Mouse (Mus musculus) midbrain, embryonic 11.5 days (tissue): Measurements from ENCODE around the gene Tub. TPM values are rescaled to one million over a fixed set of nuclear protein-coding genes. Genes with fewer than 3 reads are reported as not detected.
A peak's percentile ranks its signal among the peaks of the same experiment; 100 is the strongest.

ENCODE experiments used
- ATAC-seq: fragments of 200-750 bp; cut with Nextera tagmentation; 2 replicates; pipeline ENCODE4 v1.8.0; 2017; ENCODE audit warnings: moderate TSS enrichment, moderate library complexity; ENCODE audit not compliant: low FRiP score
- DNase-seq: peaks from one replicate; pipeline ENCODE4 v3.0.0; 2015; ENCODE audit warnings: low spot score; ENCODE audit errors: missing footprints
- H3K27ac ChIP-seq: fragments of 300-500 bp; sonication (generic); 2 replicates; pipeline ENCODE4 v1.5.1; 2014; ENCODE audit warnings: low read depth, low read length
- H3K27me3 ChIP-seq: fragments of 300-500 bp; sonication (generic); 2 replicates; pipeline ENCODE4 v1.6.1; 2014; ENCODE audit warnings: mild to moderate bottlenecking, low read length, moderate library complexity, mixed read lengths; ENCODE audit not compliant: control insufficient read depth, insufficient read depth
- H3K36me3 ChIP-seq: fragments of 300-500 bp; sonication (generic); 2 replicates; pipeline ENCODE4 v1.6.1; 2014; ENCODE audit warnings: mild to moderate bottlenecking, low read length, moderate library complexity, mixed read lengths; ENCODE audit not compliant: control insufficient read depth, insufficient read depth
- H3K4me1 ChIP-seq: fragments of 300-500 bp; sonication (generic); 2 replicates; pipeline ENCODE4 v1.6.1; 2014; ENCODE audit warnings: low read length; ENCODE audit not compliant: control insufficient read depth, insufficient read depth
- H3K4me2 ChIP-seq: fragments of 300-500 bp; sonication (generic); 2 replicates; pipeline ENCODE4 v1.6.1; 2014; ENCODE audit warnings: mild to moderate bottlenecking, moderate library complexity
- H3K4me3 ChIP-seq: fragments of 300-500 bp; sonication (generic); 2 replicates; pipeline ENCODE4 v1.5.1; 2014; ENCODE audit warnings: low read depth, low read length
- H3K9ac ChIP-seq: fragments of 300-500 bp; sonication (generic); 2 replicates; pipeline ENCODE4 v1.6.1; 2014; ENCODE audit warnings: low read length
- H3K9me3 ChIP-seq: fragments of 300-500 bp; sonication (generic); 2 replicates; pipeline ENCODE4 v1.6.1; 2016; ENCODE audit warnings: low read length; ENCODE audit not compliant: control insufficient read depth
- WGBS: fragments of 180-500 bp; shearing (Covaris S2); extraction: QIAGEN DNeasy Blood & Tissue Kit; methylation state at CpG from one replicate; pipeline ENCODE4 v1.1.7; 2014; 5-methylcytosine and 5-hydroxymethylcytosine counted together
- polyA plus RNA-seq: library from polyadenylated mRNA; unstranded; fragments of >200 nt; fragmentation: Nextera tagmentation; extraction: Ambion mirVana; gene quantifications from 2 replicates; pipeline ENCODE4 v1.2.1, GENCODE M21; 2014

Gene Tub
- polyA plus RNA-seq, result 10.5 TPM in 2 replicates

DNA sequence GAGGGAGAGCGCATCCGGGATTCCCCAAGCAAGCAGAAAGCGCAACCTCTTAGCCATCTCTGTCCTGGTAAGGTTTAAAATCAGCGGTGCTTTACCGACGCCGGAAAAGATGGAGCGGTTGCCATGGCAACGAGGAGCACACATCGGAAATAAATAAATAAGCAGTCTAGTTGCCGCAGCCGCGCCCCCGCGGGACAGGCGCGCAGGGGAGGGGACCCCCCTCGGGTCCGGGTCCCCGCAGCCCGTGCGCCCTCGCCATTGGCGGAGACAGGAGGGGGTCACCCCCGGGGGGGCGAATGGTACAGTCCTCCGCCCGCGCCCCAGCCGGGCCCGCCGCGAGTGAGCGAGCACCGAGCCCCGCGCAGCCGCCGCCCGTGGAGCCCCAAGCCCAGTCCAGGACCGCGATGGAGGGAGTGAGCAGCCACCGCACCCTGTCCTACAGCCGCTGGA is at the start of gene Tub:
Gene Tub, plus strand, starts transcription at position 27 of the 450 bp plus-strand sequence.
- Histone ChIP-seq H3K9ac (peak within 1 kb of the TSS; percentile 51), H3K36me3 (peaks cover 4% of the 10 kb centered on the region; the same call in 1 of the 2 replicates), H3K27me3 (peaks cover 35% of the 10 kb centered on the region), H3K4me2 (peak within 1 kb of the TSS; percentile 99), H3K4me3 (peak within 1 kb of the TSS; percentile 52), H3K27ac (no peak within 1 kb of the TSS), H3K9me3 (no peaks in the 10 kb centered on the region), H3K4me1 (peaks cover 3% of the 10 kb centered on the region; the same call in 1 of the 2 replicates)
- peak; percentile 96 for DNase-seq
- under 1% methylated on average over 43 of the region's 44 CpGs for WGBS
- ATAC-seq, result peak; percentile 81

- no peaks in the 10 kb centered on the region for H3K9me3 ChIP-seq
- ATAC-seq, result no peak
- H3K27me3 ChIP-seq, result no peaks in the 10 kb centered on the region
- DNase-seq, result no peak
- H3K9ac ChIP-seq, result no peak overlapping the region
- no peaks in the 10 kb centered on the region for H3K4me1 ChIP-seq
- H3K27ac ChIP-seq, result no peak overlapping the region
- no peak overlapping the region for H3K4me2 ChIP-seq
- no peaks in the 10 kb centered on the region for H3K36me3 ChIP-seq
- no peak overlapping the region for H3K4me3 ChIP-seq
- WGBS, result 78% methylated on average over 2 of the region's 2 CpGs
These were observed 46.2 kb upstream of the Tub start for GRCm38 (mm10) chr7:108903969-108904368.

GRCm38 (mm10) chr7:108927043-108927442 is 23.1 kb upstream of the Tub start:
- Histone ChIP-seq H3K27me3 (no peaks in the 10 kb centered on the region), H3K27ac (no peak overlapping the region), H3K9ac (no peak overlapping the region), H3K4me1 (no peaks in the 10 kb centered on the region), H3K4me2 (no peak overlapping the region), H3K36me3 (no peaks in the 10 kb centered on the region), H3K4me3 (no peak overlapping the region), H3K9me3 (no peaks in the 10 kb centered on the region)
- 75% methylated on average over 4 of the region's 4 CpGs for WGBS
- DNase-seq (no peak), ATAC-seq (no peak)

GRCm38 (mm10) chr7:108928280-108929188 is 21.6 kb upstream of the Tub start:
- 80% methylated on average over 11 of the region's 11 CpGs for WGBS
- Histone ChIP-seq H3K4me3 (no peak overlapping the region), H3K4me2 (no peak overlapping the region), H3K9ac (no peak overlapping the region), H3K27me3 (no peaks in the 10 kb centered on the region), H3K4me1 (no peaks in the 10 kb centered on the region), H3K27ac (no peak overlapping the region), H3K9me3 (no peaks in the 10 kb centered on the region), H3K36me3 (no peaks in the 10 kb centered on the region)
- DNase-seq (no peak), ATAC-seq (no peak)

- H3K4me2 ChIP-seq, result no peak within 1 kb of the TSS
- H3K9ac ChIP-seq, result no peak within 1 kb of the TSS
- H3K9me3 ChIP-seq, result no peaks in the 10 kb centered on the region
- no peaks in the 10 kb centered on the region for H3K36me3 ChIP-seq
- no peaks in the 10 kb centered on the region; the same call in 1 of the 2 replicates for H3K4me1 ChIP-seq
- ATAC-seq (no peak), DNase-seq (no peak)
- H3K4me3 ChIP-seq, result no peak within 1 kb of the TSS
- WGBS, result 83% methylated on average over 6 of the region's 6 CpGs
- H3K27me3 ChIP-seq, result no peaks in the 10 kb centered on the region
- H3K27ac ChIP-seq, result no peak within 1 kb of the TSS
These were observed 20.3 kb upstream of the Tub start, which contains the start of gene Nlrp10 for GRCm38 (mm10) chr7:108929726-108930393. TSS of gene Nlrp10 (minus strand) at chr7:108930178.

- ATAC-seq (peak; percentile 97), DNase-seq (peak; percentile 99)
- H3K4me2 ChIP-seq, result peak within 1 kb of the TSS; percentile 84
- peak within 1 kb of the TSS; percentile 97 for H3K9ac ChIP-seq
- WGBS, result 2% methylated on average over 50 of the region's 50 CpGs
- H3K4me1 ChIP-seq, result peaks cover 7% of the 10 kb centered on the region
- no peaks in the 10 kb centered on the region for H3K27me3 ChIP-seq
- 0 out of 2 replicates have a peak within 1 kb of the TSS, but pooled peaks have one; percentile 44 for H3K27ac ChIP-seq
- peak within 1 kb of the TSS; percentile 99 for H3K4me3 ChIP-seq
- peaks cover 12% of the 10 kb centered on the region for H3K36me3 ChIP-seq
- no peaks in the 10 kb centered on the region for H3K9me3 ChIP-seq
These were observed 16.1 kb upstream of the Tub start, which contains the start of gene Eif3f for GRCm38 (mm10) chr7:108933794-108934731. TSS of gene Eif3f (plus strand) at chr7:108934417.

- H3K27ac ChIP-seq, result no peak overlapping the region
These were observed 15.3 kb upstream of the Tub start for GRCm38 (mm10) chr7:108934836-108935235.

DNA sequence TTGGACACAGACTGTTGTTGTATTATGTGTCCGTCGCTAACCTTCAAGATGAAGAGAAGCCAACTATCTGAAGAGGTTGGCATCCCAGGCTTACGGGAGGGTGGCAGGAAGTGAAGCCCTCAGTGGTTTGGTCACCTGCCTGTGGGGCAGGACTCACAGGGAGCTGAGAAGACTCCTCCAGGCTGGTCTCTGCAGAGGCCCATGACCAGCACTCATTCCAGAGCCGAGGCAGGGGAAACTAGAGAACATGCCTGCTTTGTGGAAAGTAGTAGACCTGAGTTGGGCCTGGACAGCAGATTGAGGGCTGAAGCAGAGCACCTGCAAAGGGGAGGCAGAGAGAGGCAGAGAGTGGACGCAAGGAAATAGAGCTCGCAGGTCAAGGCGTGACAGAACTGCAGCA is 14.7 kb upstream of the Tub start:
- no peak for DNase-seq
- WGBS, result 88% methylated on average over 7 of the region's 7 CpGs

More at GRCm38 (mm10) chr7:108934836-108935235, 15.3 kb upstream of the Tub start:
- DNase-seq (no peak), ATAC-seq (0 out of 2 replicates have a peak, but pooled peaks have one; percentile 2)
- Histone ChIP-seq H3K4me1 (peaks cover 7% of the 10 kb centered on the region), H3K4me2 (peak overlapping the region; percentile 84), H3K4me3 (peak overlapping the region; percentile 99), H3K9me3 (no peaks in the 10 kb centered on the region), H3K9ac (peak overlapping the region; percentile 97), H3K36me3 (peaks cover 17% of the 10 kb centered on the region), H3K27me3 (no peaks in the 10 kb centered on the region)
- 12% methylated on average over 8 of the region's 8 CpGs for WGBS

More for the DNA sequence above, 14.7 kb upstream of the Tub start:
- peaks cover 7% of the 10 kb centered on the region for H3K4me1 ChIP-seq
- peak overlapping the region; percentile 99 for H3K4me3 ChIP-seq
- H3K9ac ChIP-seq, result peak overlapping the region; percentile 97
- no peaks in the 10 kb centered on the region for H3K27me3 ChIP-seq
- no peaks in the 10 kb centered on the region for H3K9me3 ChIP-seq
- ATAC-seq, result no peak
- H3K4me2 ChIP-seq, result peak overlapping the region; percentile 84
- H3K27ac ChIP-seq, result no peak overlapping the region
- H3K36me3 ChIP-seq, result peaks cover 21% of the 10 kb centered on the region
